Comparison of ENCODE assay signal across 18 mouse cellular contexts in the genomic region with DNA sequence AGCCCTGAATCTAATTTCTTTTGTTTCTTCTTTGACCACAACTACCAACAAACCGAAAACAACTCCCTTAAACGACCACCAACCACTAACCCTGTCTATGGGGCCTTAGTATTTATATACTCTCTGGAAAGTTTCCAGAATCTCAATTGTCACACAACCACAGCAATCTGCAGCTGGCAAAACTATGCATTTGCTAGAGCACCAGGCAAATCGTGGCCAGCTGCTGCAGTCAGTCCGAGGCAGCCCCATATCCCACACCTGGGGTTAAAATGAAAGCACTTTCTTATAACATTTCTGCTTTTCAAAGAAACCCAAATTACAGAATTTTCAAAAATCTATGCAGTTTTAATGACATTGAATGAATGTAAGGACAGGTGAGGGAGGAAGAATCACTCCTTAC.
"Had no signal": no experiment of that assay in that cellular context is flagged by ENCODE, and none has a peak within 500 bp of the region (broad histone marks: within the 10 kb centered on the region; RNA-seq: fewer than 3 reads in every experiment).

No protein-coding gene starts in this region.

- H3K4me1 ChIP-seq: midbrain, embryonic 13.5 days; midbrain, embryonic 15.5 days; neural tube, embryonic 13.5 days; neural tube, embryonic 15.5 days had no signal

- H3K9me3 ChIP-seq: megakaryocyte, embryonic 14.5 days; midbrain, embryonic 13.5 days; midbrain, embryonic 15.5 days; neural tube, embryonic 13.5 days; neural tube, embryonic 15.5 days; stomach, embryonic 15.5 days had no signal

- H3K27me3 ChIP-seq: midbrain, embryonic 13.5 days; midbrain, embryonic 15.5 days; neural tube, embryonic 13.5 days; neural tube, embryonic 15.5 days; stomach, embryonic 15.5 days had no signal

- H3K9ac ChIP-seq: liver, embryonic 14.5 days; midbrain, embryonic 13.5 days; midbrain, embryonic 15.5 days; neural tube, embryonic 13.5 days; neural tube, embryonic 15.5 days; stomach, embryonic 15.5 days had no signal

- H3K4me3 ChIP-seq: megakaryocyte, embryonic 14.5 days; midbrain, embryonic 13.5 days; midbrain, embryonic 15.5 days; neural tube, embryonic 13.5 days; neural tube, embryonic 15.5 days; stomach, embryonic 15.5 days had no signal

- H3K4me2 ChIP-seq: midbrain, embryonic 11.5 days; midbrain, embryonic 13.5 days; midbrain, embryonic 15.5 days; neural tube, embryonic 13.5 days; neural tube, embryonic 15.5 days; stomach, embryonic 15.5 days had no signal

- H3K36me3 ChIP-seq: midbrain, embryonic 13.5 days; midbrain, embryonic 15.5 days; neural tube, embryonic 13.5 days; neural tube, embryonic 15.5 days; stomach, embryonic 15.5 days had no signal

- H3K27ac ChIP-seq: liver, embryonic 14.5 days; midbrain, embryonic 13.5 days; midbrain, embryonic 15.5 days; neural tube, embryonic 13.5 days; neural tube, embryonic 15.5 days; stomach, embryonic 15.5 days; stomach, postnatal 0 days had no signal

- DNase-seq: lung, adult 2 months; lung, postnatal 10 days; lung, postnatal 4 days; retina, postnatal 1 day; right cerebral cortex, adult 18-20 months; right cerebral cortex, postnatal 25 days; thymus, adult 2 months; thymus, postnatal 25 days; thymus, postnatal 4 days had no signal

- ATAC-seq: midbrain, embryonic 13.5 days; midbrain, embryonic 15.5 days had no signal
